Mouse (Mus musculus) stomach, postnatal 0 days (tissue): ENCODE measurements around the gene Man2a2. TPM values are rescaled to one million over a fixed set of nuclear protein-coding genes. Genes with fewer than 3 reads are reported as not detected.

ENCODE experiments used
- ATAC-seq: fragments of 200-750 bp; cut with Nextera tagmentation; 2 replicates; pipeline ENCODE4 v1.8.0; 2017; ENCODE audit not compliant: low FRiP score, low TSS enrichment
- DNase-seq: peaks from one replicate; pipeline ENCODE4 v3.0.0-alpha.2; 2016; ENCODE audit warnings: low spot score
- H3K27ac ChIP-seq: fragments of 300-500 bp; sonication (generic); replicated peaks from 2 replicates; pipeline ENCODE4 v1.5.1; 2014; ENCODE audit warnings: mild to moderate bottlenecking, control low read depth
- H3K27me3 ChIP-seq: fragments of 300-500 bp; sonication (generic); 2 replicates; pipeline ENCODE4 v1.6.1; 2014; ENCODE audit warnings: low read length; ENCODE audit not compliant: control insufficient read depth, insufficient read depth
- H3K36me3 ChIP-seq: fragments of 300-500 bp; sonication (generic); 2 replicates; pipeline ENCODE4 v1.6.1; 2014; ENCODE audit warnings: low read length, mixed read lengths; ENCODE audit not compliant: control insufficient read depth, insufficient read depth
- H3K4me1 ChIP-seq: fragments of 300-500 bp; sonication (generic); replicated peaks from 2 replicates; pipeline ENCODE4 v1.6.1; 2014; ENCODE audit warnings: antibody characterized with exemption; ENCODE audit not compliant: control insufficient read depth, insufficient read depth
- H3K4me2 ChIP-seq: fragments of 300-500 bp; sonication (generic); replicated peaks from 2 replicates; pipeline ENCODE4 v1.6.1; 2014; ENCODE audit warnings: low read depth, mild to moderate bottlenecking, control low read depth, moderate library complexity
- H3K4me3 ChIP-seq: fragments of 300-500 bp; sonication (generic); 2 replicates; pipeline ENCODE4 v1.5.1; 2014; ENCODE audit warnings: low read depth, low read length, control low read depth
- H3K9ac ChIP-seq: fragments of 300-500 bp; sonication (generic); 2 replicates; pipeline ENCODE4 v1.6.1; 2014; ENCODE audit warnings: mild to moderate bottlenecking, low read length, control low read depth, mixed read lengths
- H3K9me3 ChIP-seq: fragments of 300-500 bp; sonication (generic); 2 replicates; pipeline ENCODE4 v1.6.1; 2016; ENCODE audit warnings: low read length; ENCODE audit not compliant: control insufficient read depth
- CTCF ChIP-seq: IDR thresholded peaks from 2 replicates; pipeline ENCODE4 v1.5.1; 2016; ENCODE audit warnings: antibody characterized with exemption, low read depth, mild to moderate bottlenecking, moderate library complexity
- EP300 ChIP-seq: optimal IDR thresholded peaks from 2 replicates; pipeline ENCODE3; 2016; ENCODE audit warnings: antibody characterized with exemption
- WGBS: fragments of 180-500 bp; shearing (Covaris S2); extraction: QIAGEN DNeasy Blood & Tissue Kit; methylation state at CpG from one replicate; pipeline ENCODE4 v1.1.7; 2014; 5-methylcytosine and 5-hydroxymethylcytosine counted together
- polyA plus RNA-seq: library from polyadenylated mRNA; unstranded; fragments of >200 nt; fragmentation: Nextera tagmentation; extraction: Ambion mirVana; gene quantifications from 2 replicates; pipeline ENCODE4 v1.2.1, GENCODE M21; 2015

Man2a2 gene
- polyA plus RNA-seq, 1 experiment from 2014 or later = 3.6 TPM

GRCm38 (mm10) chr7:80401860-80402641 lies 30.9 kb upstream of the Man2a2 start:
- H3K4me1 ChIP-seq = peaks cover 4% of the 10 kb centered on the region; the same call in 1 of the 2 replicates
- H3K4me3 ChIP-seq = peak overlapping the region; percentile 87
- DNase-seq (peak; percentile 55), ATAC-seq (peak; percentile 37)
- WGBS = under 1% methylated on average over 60 of the region's 102 CpGs
- H3K9ac ChIP-seq = peak overlapping the region; percentile 98
- H3K27ac ChIP-seq = peak overlapping the region; percentile 98
- H3K27me3 ChIP-seq = no peaks in the 10 kb centered on the region
- TF ChIP-seq CTCF = no peak
- no peak for TF ChIP-seq EP300
- H3K9me3 ChIP-seq = no peaks in the 10 kb centered on the region
- H3K4me2 ChIP-seq = peak overlapping the region; percentile 95
- H3K36me3 ChIP-seq = peaks cover 7% of the 10 kb centered on the region; the same call in 1 of the 2 replicates

GRCm38 (mm10) chr7:80401041-80401859 lies 30.1 kb upstream of the Man2a2 start:
- H3K9ac ChIP-seq = peak overlapping the region; percentile 98
- ATAC-seq (peak; percentile 6; the same call in 1 of the 2 replicates), DNase-seq (peak; percentile 56)
- H3K4me1 ChIP-seq = peaks cover 4% of the 10 kb centered on the region; the same call in 1 of the 2 replicates
- TF ChIP-seq EP300 = no peak
- no peak for TF ChIP-seq CTCF
- peak overlapping the region; percentile 87 for H3K4me3 ChIP-seq
- H3K27me3 ChIP-seq = no peaks in the 10 kb centered on the region
- WGBS = 30% methylated on average over 5 of the region's 5 CpGs
- H3K36me3 ChIP-seq = peaks cover 11% of the 10 kb centered on the region
- H3K9me3 ChIP-seq = no peaks in the 10 kb centered on the region
- peak overlapping the region; percentile 98 for H3K27ac ChIP-seq
- peak overlapping the region; percentile 95 for H3K4me2 ChIP-seq

DNA sequence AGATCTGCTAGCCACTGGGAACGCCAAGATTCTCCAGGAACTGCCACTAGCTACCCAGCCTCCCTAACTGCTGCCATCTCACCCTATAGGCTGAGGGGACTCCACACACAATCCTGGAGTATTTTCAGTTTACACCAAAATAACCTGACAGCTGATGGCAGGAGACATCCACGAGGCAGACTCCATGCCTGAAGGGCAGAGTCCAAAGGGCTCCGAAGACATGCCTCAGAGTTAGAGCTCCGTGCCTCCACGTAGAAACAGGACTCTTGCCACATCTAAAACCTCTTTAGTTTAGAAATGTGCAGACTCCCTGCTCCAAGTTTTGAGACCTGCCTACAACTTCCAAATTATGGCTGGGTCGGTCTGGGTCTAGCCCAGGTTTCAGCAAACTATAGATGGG lies 29.4 kb upstream of the Man2a2 start:
- Histone ChIP-seq H3K4me3 (peak overlapping the region; percentile 87), H3K4me1 (peaks cover 4% of the 10 kb centered on the region; the same call in 1 of the 2 replicates), H3K9ac (peak overlapping the region; percentile 45), H3K27ac (0 out of 2 replicates have a peak overlapping the region, but pooled peaks have one; percentile 13), H3K4me2 (peak overlapping the region; percentile 95), H3K27me3 (no peaks in the 10 kb centered on the region), H3K9me3 (no peaks in the 10 kb centered on the region), H3K36me3 (peaks cover 11% of the 10 kb centered on the region)
- WGBS = 58% methylated on average over 6 of the region's 6 CpGs
- DNase-seq (no peak), ATAC-seq (no peak)
- TF ChIP-seq CTCF (no peak), EP300 (no peak)

DNA sequence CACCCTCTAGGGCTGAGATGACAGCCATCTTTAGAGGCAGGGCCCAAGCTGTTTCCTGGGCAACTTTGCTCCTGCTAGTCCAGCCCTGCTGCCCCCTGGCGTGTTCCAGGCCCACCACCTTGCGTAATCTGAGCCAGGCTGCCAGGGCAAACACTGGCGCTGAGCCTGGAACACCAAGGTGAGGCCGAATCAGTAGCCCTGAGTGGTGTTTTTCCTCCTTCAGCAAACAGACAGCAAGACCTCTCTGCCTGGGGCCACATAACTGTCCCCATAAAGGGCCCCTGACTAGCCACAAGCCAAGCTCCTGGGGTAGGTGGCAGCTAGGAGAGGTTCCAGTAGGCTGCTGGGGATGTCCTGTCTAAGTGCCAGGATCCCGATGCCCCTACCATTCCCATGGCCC lies 28.9 kb upstream of the Man2a2 start:
- DNase-seq (peak; percentile 83), ATAC-seq (peak; percentile 14; the same call in 1 of the 2 replicates)
- H3K9me3 ChIP-seq = no peaks in the 10 kb centered on the region
- no peak for TF ChIP-seq EP300
- peak; percentile 49 for TF ChIP-seq CTCF
- H3K36me3 ChIP-seq = peaks cover 16% of the 10 kb centered on the region
- H3K4me1 ChIP-seq = peaks cover 4% of the 10 kb centered on the region; the same call in 1 of the 2 replicates
- 46% methylated on average over 5 of the region's 5 CpGs for WGBS
- 0 out of 2 replicates have a peak overlapping the region, but pooled peaks have one; percentile 13 for H3K27ac ChIP-seq
- no peaks in the 10 kb centered on the region for H3K27me3 ChIP-seq
- peak overlapping the region; percentile 45 for H3K9ac ChIP-seq
- H3K4me3 ChIP-seq = peak overlapping the region; percentile 87; the same call in 1 of the 2 replicates
- H3K4me2 ChIP-seq = peak overlapping the region; percentile 95

DNA sequence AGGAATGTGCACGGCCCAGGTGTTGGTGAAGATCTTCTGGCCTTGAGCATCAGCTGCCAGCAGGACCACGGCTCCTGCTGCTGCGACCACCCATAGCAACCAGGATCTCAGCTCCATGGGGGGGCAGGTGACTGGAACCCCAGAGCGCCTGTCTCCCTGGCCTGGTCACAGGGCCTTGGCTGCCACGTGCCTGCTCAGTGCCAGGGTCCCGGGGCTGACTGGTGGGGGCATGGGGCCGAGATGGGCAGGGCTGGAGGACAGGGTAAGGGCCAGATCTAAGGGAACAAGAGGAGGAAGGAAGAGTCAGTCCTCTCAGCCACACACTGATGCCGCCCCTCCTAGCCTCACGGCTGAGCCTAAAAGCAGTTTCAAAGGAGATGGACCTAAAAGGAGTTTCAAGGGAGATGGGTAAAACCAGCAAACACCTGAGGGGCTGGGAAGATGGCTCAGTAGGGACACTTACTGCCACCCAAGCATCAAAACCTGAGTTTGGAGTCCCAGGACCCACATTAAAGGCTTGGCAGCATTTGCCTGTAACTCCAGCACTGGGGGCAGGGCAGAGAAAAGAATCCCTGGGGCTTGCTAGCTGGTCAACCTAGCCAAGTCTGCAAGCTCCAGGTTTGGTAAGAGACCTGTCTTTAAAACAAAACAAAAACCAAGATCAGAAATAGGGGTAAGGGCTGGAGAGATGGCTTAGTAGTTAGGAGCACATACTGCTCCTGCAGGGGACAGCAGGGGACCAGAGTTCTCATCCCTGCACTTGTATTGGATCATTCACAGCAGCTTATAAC lies 27.7 kb upstream of the Man2a2 start:
- no peak for DNase-seq
- no peak overlapping the region for H3K4me3 ChIP-seq
- H3K9me3 ChIP-seq = no peaks in the 10 kb centered on the region
- H3K36me3 ChIP-seq = peaks cover 16% of the 10 kb centered on the region
- H3K4me2 ChIP-seq = no peak overlapping the region
- peaks cover 4% of the 10 kb centered on the region; the same call in 1 of the 2 replicates for H3K4me1 ChIP-seq
- no peaks in the 10 kb centered on the region for H3K27me3 ChIP-seq
- no peak overlapping the region for H3K27ac ChIP-seq
- no peak overlapping the region for H3K9ac ChIP-seq
- TF ChIP-seq EP300 (no peak), CTCF (peak; percentile 18)
- WGBS = 82% methylated on average over 9 of the region's 9 CpGs
- ATAC-seq = no peak
